10 mouse cellular contexts compared by ENCODE assay signal in genomic region chr2:123064648-123065047, GRCm38 (mm10).
"Had no signal": no experiment of that assay in that cellular context is flagged by ENCODE, and none has a peak within 500 bp of the region (broad histone marks: within the 10 kb centered on the region; RNA-seq: fewer than 3 reads in every experiment).

No protein-coding gene starts in this region.

- DNase-seq: kidney, adult 2 months; kidney, postnatal 14 days; lung, embryonic 14.5 days; lung, postnatal 10 days; lung, postnatal 4 days; right cerebral cortex, adult 18-20 months; right cerebral cortex, postnatal 4 days; spleen, adult 18-20 months; thymus, adult 18-20 months; thymus, postnatal 14 days had no signal
